Mouse (Mus musculus): ENCODE measurements around the gene Tmem86a. TPM values are rescaled to one million over a fixed set of nuclear protein-coding genes. Genes with fewer than 3 reads are reported as not detected.

Tmem86a gene
- polyA plus RNA-seq, 1 experiment from 2014 or later: 22.1 TPM

DNA sequence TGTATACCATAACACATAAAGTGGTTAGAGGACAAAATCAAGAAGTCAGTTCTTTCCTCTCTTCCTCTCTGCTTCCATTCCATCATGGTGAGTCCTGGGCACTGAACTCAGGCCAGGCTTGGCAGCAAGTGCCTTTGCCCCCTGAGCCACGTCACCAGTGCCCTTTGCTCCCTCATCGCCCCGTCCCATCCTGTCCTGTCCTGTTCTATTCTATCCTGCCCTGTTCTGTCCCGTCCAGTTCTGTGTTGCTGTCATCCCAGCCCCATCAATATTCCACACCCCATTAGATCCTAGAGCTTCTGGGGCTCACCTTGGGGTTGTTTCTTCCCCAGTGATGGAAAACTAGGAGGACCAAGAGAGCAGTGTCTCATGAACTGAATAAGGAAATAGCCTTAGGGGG, 8.3 kb upstream of the Tmem86a start:
- no peaks in the 10 kb centered on the region for H3K9me3 ChIP-seq (ENCODE audit: control insufficient read depth, low read length)
- 61% methylated on average over 4 of the region's 4 CpGs for WGBS

DNA sequence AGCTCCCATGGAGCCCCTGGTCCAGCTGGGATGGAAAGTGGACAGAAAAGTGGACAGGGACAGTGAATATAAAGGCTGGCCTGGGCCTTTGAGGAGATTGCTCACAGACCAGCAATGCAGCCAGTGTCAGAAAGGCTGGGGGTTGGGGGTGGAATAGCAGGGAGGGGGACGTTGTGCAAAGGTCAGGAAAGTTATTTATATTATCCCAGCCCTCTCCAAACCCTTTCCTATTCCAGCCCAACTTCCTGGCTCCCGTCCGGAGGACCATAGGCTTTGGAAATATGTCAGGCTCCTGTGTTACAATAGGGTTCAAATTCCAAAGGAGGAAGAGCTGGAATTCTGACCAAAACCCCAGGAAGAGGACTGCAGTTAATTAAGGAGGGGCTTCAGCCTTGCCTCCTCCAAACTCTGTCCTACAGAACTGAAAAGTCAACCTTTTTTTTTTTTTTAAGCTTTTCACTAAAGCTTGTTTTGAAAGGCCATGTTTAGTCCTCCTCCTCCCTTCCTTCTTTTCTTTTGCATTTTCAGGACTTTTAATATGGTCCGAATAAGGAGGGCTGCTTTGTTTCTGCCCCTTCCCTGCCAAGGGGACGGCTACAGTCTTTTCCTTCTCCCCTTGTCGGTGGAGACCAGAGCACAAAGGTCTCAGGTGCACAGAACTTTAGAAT, 7.4 kb upstream of the Tmem86a start:
- 56% methylated on average over 6 of the region's 6 CpGs for WGBS
- no peaks in the 10 kb centered on the region for H3K27me3 ChIP-seq (ENCODE audit: control insufficient read depth, insufficient read depth, low read length)
- no peaks in the 10 kb centered on the region for H3K36me3 ChIP-seq (replicated peaks; ENCODE audit: control insufficient read depth, insufficient read depth)
- H3K9ac ChIP-seq: no peak overlapping the region
- no peak overlapping the region for H3K4me3 ChIP-seq (replicated peaks; ENCODE audit: low read length)
- H3K9me3 ChIP-seq (ENCODE audit: control insufficient read depth, low read length): no peaks in the 10 kb centered on the region
- no peak for DNase-seq (ENCODE audit: low spot score)
- H3K27ac ChIP-seq: 0 out of 2 replicates have a peak overlapping the region, but pooled peaks have one; percentile 9
- no peak overlapping the region for H3K4me2 ChIP-seq (replicated peaks)
- no peak for ATAC-seq (ENCODE audit: low FRiP score)
- peaks cover 4% of the 10 kb centered on the region; the same call in 1 of the 2 replicates for H3K4me1 ChIP-seq (replicated peaks; ENCODE audit: control insufficient read depth, insufficient read depth, low read length)

More for the DNA sequence above, 8.3 kb upstream of the Tmem86a start:
- Histone ChIP-seq H3K4me2 (replicated peaks) (no peak overlapping the region), H3K4me1 (replicated peaks; ENCODE audit: control insufficient read depth, insufficient read depth, low read length) (peaks cover 4% of the 10 kb centered on the region; the same call in 1 of the 2 replicates), H3K27me3 (ENCODE audit: control insufficient read depth, insufficient read depth, low read length) (no peaks in the 10 kb centered on the region), H3K4me3 (replicated peaks; ENCODE audit: low read length) (no peak overlapping the region), H3K27ac (no peak overlapping the region), H3K9ac (no peak overlapping the region), H3K36me3 (replicated peaks; ENCODE audit: control insufficient read depth, insufficient read depth) (no peaks in the 10 kb centered on the region)
- ATAC-seq (ENCODE audit: low FRiP score) (no peak), DNase-seq (ENCODE audit: low spot score) (no peak)

DNA sequence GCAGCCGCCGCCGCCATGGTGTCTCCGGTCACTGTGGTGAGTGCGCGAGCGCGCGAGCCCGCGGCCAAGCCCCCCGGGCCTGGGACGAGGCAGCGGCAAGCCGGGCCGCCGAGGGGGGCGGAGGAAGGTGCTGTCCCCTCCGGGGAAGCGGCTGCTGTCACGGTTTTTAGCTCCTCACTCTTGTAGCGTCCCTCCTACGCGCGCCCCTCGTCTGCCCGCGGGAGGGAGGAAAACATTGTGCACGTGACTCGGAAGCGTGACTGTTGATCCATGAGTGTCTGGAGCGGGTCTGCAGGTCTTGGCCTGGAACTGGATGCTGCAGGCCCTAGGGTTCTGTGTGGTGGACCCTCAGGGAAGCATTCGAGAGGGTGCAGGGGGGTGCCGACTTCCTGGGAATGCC, 365 bp downstream of the Tmem86a start:
- peaks cover 8% of the 10 kb centered on the region for H3K36me3 ChIP-seq (replicated peaks; ENCODE audit: control insufficient read depth, insufficient read depth)
- H3K4me3 ChIP-seq (replicated peaks; ENCODE audit: low read length): peak overlapping the region; percentile 74
- peak overlapping the region; percentile 82 for H3K9ac ChIP-seq
- WGBS: under 1% methylated on average over 29 of the region's 34 CpGs
- DNase-seq (ENCODE audit: low spot score) (peak; percentile 44), ATAC-seq (ENCODE audit: low FRiP score) (peak; percentile 75)
- no peaks in the 10 kb centered on the region for H3K9me3 ChIP-seq (ENCODE audit: control insufficient read depth, low read length)
- H3K4me2 ChIP-seq (replicated peaks): peak overlapping the region; percentile 74
- peaks cover 15% of the 10 kb centered on the region; the same call in 1 of the 2 replicates for H3K4me1 ChIP-seq (replicated peaks; ENCODE audit: control insufficient read depth, insufficient read depth, low read length)
- H3K27me3 ChIP-seq (ENCODE audit: control insufficient read depth, insufficient read depth, low read length): no peaks in the 10 kb centered on the region
- H3K27ac ChIP-seq: peak overlapping the region; percentile 92

DNA sequence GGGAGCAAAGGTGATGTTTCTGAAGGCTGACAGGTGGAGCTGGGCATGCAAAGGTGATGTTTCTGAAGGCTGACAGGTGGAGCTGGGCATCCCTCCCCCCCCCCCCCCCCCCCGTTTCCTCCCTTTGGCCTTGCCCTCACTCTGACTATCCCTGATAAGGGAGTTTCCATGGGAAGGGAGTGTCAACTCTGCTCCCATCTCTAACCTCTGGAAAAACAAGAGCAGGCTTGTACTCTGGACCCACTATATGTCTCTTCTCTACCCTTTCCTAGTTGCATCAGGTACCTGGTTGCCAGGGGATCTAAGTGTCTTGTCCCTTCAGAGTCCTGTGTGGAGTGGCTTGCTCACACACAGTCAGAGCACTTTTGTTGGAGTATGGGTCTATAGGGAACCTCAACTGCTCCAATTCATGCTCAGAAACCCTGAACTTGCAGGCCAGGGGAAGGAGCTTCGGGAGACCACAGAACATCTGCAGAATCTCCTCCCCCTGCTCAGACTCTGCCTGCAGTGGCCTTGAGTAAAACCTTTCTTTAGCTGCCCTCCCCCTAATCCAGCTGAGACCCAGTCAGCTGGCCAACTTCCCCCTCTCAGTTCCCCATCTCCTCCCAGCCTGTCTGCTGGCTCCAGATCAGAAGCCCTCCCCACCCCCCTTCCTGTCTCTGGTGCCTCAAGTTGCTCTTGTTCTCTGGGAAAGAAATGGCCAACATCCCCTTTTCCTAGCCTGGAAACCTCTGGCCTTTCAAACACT, 1.2 kb downstream of the Tmem86a start:
- no peak for DNase-seq (ENCODE audit: low spot score)
- H3K27me3 ChIP-seq (ENCODE audit: control insufficient read depth, insufficient read depth, low read length): no peaks in the 10 kb centered on the region
- H3K27ac ChIP-seq: peak overlapping the region; percentile 92; the same call in 1 of the 2 replicates
- H3K4me2 ChIP-seq (replicated peaks): peak overlapping the region; percentile 74
- 28% methylated on average over 1 of the region's 2 CpGs for WGBS
- peak overlapping the region; percentile 74 for H3K4me3 ChIP-seq (replicated peaks; ENCODE audit: low read length)
- H3K9ac ChIP-seq: peak overlapping the region; percentile 82
- no peaks in the 10 kb centered on the region for H3K9me3 ChIP-seq (ENCODE audit: control insufficient read depth, low read length)
- no peak for ATAC-seq (ENCODE audit: low FRiP score)
- peaks cover 8% of the 10 kb centered on the region for H3K36me3 ChIP-seq (replicated peaks; ENCODE audit: control insufficient read depth, insufficient read depth)
- H3K4me1 ChIP-seq (replicated peaks; ENCODE audit: control insufficient read depth, insufficient read depth, low read length): peaks cover 15% of the 10 kb centered on the region; the same call in 1 of the 2 replicates

DNA sequence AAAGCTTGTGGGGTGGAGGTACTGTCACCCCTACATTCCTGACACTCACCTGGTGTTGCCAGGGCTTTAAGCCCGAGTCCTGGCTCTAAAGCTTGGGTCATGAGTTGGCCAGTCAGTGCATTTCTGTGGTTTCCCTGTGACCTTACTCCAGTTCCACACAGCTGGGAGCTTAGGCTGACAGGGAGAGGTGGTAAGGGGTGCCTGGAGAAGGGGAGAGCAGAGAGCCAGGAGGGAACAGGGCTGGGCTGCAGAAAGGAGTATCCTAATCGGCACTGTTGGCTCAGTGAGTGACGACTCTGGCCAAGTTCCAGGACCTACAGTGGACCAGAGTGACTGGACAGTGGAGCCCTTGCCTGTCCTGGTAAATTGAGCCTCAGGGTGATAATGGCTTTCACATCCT, 1.9 kb downstream of the Tmem86a start:
- 53% methylated on average over 3 of the region's 3 CpGs for WGBS
- ATAC-seq (ENCODE audit: low FRiP score): no peak
- Histone ChIP-seq H3K4me2 (replicated peaks) (peak overlapping the region; percentile 74), H3K9me3 (ENCODE audit: control insufficient read depth, low read length) (no peaks in the 10 kb centered on the region), H3K27ac (0 out of 2 replicates have a peak overlapping the region, but pooled peaks have one; percentile 61), H3K9ac (peak overlapping the region; percentile 29; the same call in 1 of the 2 replicates), H3K4me1 (replicated peaks; ENCODE audit: control insufficient read depth, insufficient read depth, low read length) (peaks cover 15% of the 10 kb centered on the region; the same call in 1 of the 2 replicates), H3K36me3 (replicated peaks; ENCODE audit: control insufficient read depth, insufficient read depth) (peaks cover 8% of the 10 kb centered on the region), H3K4me3 (replicated peaks; ENCODE audit: low read length) (no peak overlapping the region), H3K27me3 (ENCODE audit: control insufficient read depth, insufficient read depth, low read length) (no peaks in the 10 kb centered on the region)
- no peak for DNase-seq (ENCODE audit: low spot score)

DNA sequence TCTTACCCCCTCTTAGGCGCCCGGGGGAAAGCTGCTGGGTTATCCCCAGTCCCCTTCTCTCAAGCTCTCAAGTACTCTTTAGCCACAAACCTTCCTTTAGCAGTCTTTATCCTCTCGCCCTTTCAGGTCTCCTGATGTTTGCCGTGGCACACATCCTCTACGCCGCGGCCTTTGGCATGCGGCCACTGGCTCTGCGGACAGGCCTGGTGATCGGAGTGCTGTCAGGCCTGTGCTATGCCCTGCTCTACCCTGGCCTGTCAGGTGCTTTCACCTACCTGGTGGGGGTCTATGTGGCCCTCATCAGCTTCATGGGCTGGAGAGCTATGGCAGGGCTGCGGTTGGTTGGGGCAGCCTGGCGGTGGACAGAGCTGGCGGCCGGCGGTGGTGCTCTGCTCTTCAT, 2.9 kb downstream of the Tmem86a start:
- 90% methylated on average over 15 of the region's 15 CpGs for WGBS
- peaks cover 15% of the 10 kb centered on the region; the same call in 1 of the 2 replicates for H3K4me1 ChIP-seq (replicated peaks; ENCODE audit: control insufficient read depth, insufficient read depth, low read length)
- H3K9ac ChIP-seq: no peak overlapping the region
- no peaks in the 10 kb centered on the region for H3K27me3 ChIP-seq (ENCODE audit: control insufficient read depth, insufficient read depth, low read length)
- no peaks in the 10 kb centered on the region for H3K9me3 ChIP-seq (ENCODE audit: control insufficient read depth, low read length)
- H3K4me3 ChIP-seq (replicated peaks; ENCODE audit: low read length): no peak overlapping the region
- ATAC-seq (ENCODE audit: low FRiP score): no peak
- peaks cover 8% of the 10 kb centered on the region for H3K36me3 ChIP-seq (replicated peaks; ENCODE audit: control insufficient read depth, insufficient read depth)
- DNase-seq (ENCODE audit: low spot score): no peak
- H3K4me2 ChIP-seq (replicated peaks): no peak overlapping the region
- no peak overlapping the region for H3K27ac ChIP-seq

DNA sequence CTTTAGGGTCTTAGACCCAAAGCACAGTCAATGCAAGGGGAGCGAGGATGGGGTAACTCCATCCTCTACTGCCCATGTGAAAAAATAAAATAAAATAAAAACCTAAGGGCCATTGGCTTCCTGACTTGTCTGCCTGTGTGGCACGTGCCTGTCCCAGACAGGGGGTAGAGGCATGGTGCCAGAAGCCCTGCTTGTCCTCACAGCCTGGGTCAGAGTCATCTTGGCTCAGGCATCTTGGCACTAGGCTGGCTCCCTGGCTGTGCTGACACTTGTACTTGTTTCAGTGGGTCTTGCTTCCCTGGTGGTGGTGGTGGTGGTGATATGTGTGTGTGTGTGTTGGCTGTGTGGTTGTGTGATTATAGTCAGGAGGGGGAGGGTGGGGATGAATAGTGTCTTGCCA, 4.3 kb downstream of the Tmem86a start:
- H3K27me3 ChIP-seq (ENCODE audit: control insufficient read depth, insufficient read depth, low read length): no peaks in the 10 kb centered on the region
- no peak overlapping the region for H3K4me3 ChIP-seq (replicated peaks; ENCODE audit: low read length)
- no peak for DNase-seq (ENCODE audit: low spot score)
- 78% methylated on average over 2 of the region's 2 CpGs for WGBS
- peaks cover 8% of the 10 kb centered on the region for H3K36me3 ChIP-seq (replicated peaks; ENCODE audit: control insufficient read depth, insufficient read depth)
- no peak for ATAC-seq (ENCODE audit: low FRiP score)
- no peak overlapping the region for H3K9ac ChIP-seq
- no peaks in the 10 kb centered on the region for H3K9me3 ChIP-seq (ENCODE audit: control insufficient read depth, low read length)
- no peak overlapping the region for H3K4me2 ChIP-seq (replicated peaks)
- peaks cover 15% of the 10 kb centered on the region; the same call in 1 of the 2 replicates for H3K4me1 ChIP-seq (replicated peaks; ENCODE audit: control insufficient read depth, insufficient read depth, low read length)
- H3K27ac ChIP-seq: no peak overlapping the region

DNA sequence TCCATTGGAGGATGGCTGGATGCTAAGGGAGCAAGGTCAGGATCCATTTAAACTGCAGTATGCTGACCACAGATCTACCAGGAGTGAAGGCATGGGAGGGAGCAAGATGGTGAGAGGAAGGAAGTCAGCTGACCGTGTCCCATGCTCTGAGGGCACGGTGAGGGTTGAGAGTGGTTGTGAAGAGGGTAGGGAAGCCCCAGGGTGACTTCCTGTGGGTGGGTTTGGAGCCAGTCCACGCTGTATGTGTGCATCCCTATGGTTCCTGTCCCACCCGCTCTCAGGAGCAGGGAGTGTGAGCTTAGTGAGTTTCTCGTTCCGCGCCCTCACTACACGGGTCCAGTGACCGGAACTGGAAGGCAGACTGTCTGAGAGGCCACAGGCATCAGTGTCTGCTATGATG, 5.3 kb downstream of the Tmem86a start:
- peaks cover 15% of the 10 kb centered on the region; the same call in 1 of the 2 replicates for H3K4me1 ChIP-seq (replicated peaks; ENCODE audit: control insufficient read depth, insufficient read depth, low read length)
- H3K27me3 ChIP-seq (ENCODE audit: control insufficient read depth, insufficient read depth, low read length): no peaks in the 10 kb centered on the region
- no peak overlapping the region for H3K4me3 ChIP-seq (replicated peaks; ENCODE audit: low read length)
- H3K4me2 ChIP-seq (replicated peaks): no peak overlapping the region
- 78% methylated on average over 9 of the region's 9 CpGs for WGBS
- H3K9me3 ChIP-seq (ENCODE audit: control insufficient read depth, low read length): no peaks in the 10 kb centered on the region
- ATAC-seq (ENCODE audit: low FRiP score): no peak
- H3K27ac ChIP-seq: no peak overlapping the region
- no peak for DNase-seq (ENCODE audit: low spot score)
- peaks cover 8% of the 10 kb centered on the region for H3K36me3 ChIP-seq (replicated peaks; ENCODE audit: control insufficient read depth, insufficient read depth)
- H3K9ac ChIP-seq: no peak overlapping the region

DNA sequence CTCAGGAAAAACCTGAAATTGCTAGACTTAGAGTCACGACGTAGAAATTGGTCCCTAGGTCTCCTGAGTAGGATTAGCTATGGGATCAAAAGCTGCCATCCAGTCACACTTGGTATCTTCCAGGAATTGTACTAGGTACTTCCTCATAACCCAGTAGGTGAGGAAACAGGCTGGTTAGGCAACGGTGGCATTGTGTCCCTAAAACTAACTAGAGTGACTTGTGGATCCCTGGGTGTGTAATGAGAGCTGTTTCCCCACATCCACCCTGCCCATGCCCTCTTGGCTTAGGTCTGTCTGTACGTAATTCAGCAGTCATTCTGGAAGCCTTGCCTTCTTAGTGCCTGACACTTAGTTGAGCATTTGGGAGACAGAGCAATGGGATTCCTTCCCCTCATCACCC, 5.9 kb downstream of the Tmem86a start:
- H3K9ac ChIP-seq: no peak overlapping the region
- H3K4me1 ChIP-seq (replicated peaks; ENCODE audit: control insufficient read depth, insufficient read depth, low read length): peaks cover 14% of the 10 kb centered on the region; the same call in 1 of the 2 replicates
- no peak overlapping the region for H3K27ac ChIP-seq
- H3K4me2 ChIP-seq (replicated peaks): no peak overlapping the region
- H3K9me3 ChIP-seq (ENCODE audit: control insufficient read depth, low read length): no peaks in the 10 kb centered on the region
- DNase-seq (ENCODE audit: low spot score): no peak
- H3K27me3 ChIP-seq (ENCODE audit: control insufficient read depth, insufficient read depth, low read length): no peaks in the 10 kb centered on the region
- H3K4me3 ChIP-seq (replicated peaks; ENCODE audit: low read length): no peak overlapping the region
- H3K36me3 ChIP-seq (replicated peaks; ENCODE audit: control insufficient read depth, insufficient read depth): peaks cover 8% of the 10 kb centered on the region
- ATAC-seq (ENCODE audit: low FRiP score): no peak
- 85% methylated on average over 4 of the region's 4 CpGs for WGBS
